ENCODE assay signal across 21 mouse cellular contexts in genomic region chr6:104437991-104438390, GRCm38 (mm10). TPM values are rescaled to one million over a fixed set of nuclear protein-coding genes. Genes with fewer than 3 reads are reported as not detected.
"Had no signal": no experiment of that assay in that cellular context is flagged by ENCODE, and none has a peak within 500 bp of the region (broad histone marks: within the 10 kb centered on the region; RNA-seq: fewer than 3 reads in every experiment).

No protein-coding gene starts in this region.

- DNase-seq: lung, adult 18-20 months; lung, embryonic 14.5 days; lung, postnatal 10 days; lung, postnatal 4 days; midbrain, embryonic 14.5 days; retina, postnatal 1 day; right cerebral cortex, adult 18-20 months; right cerebral cortex, postnatal 25 days; right cerebral cortex, postnatal 4 days; spleen, adult 18-20 months; thymus, adult 18-20 months; thymus, postnatal 14 days; thymus, postnatal 36 days had no signal

- H3K9ac ChIP-seq: lung, embryonic 14.5 days; midbrain, embryonic 12.5 days; neural tube, embryonic 12.5 days had no signal

- H3K27ac ChIP-seq: midbrain, embryonic 10.5 days; midbrain, embryonic 12.5 days; neural tube, embryonic 12.5 days had no signal

- H3K9me3 ChIP-seq: midbrain, embryonic 10.5 days; midbrain, embryonic 12.5 days; neural tube, embryonic 12.5 days had no signal

- H3K4me3 ChIP-seq: midbrain, embryonic 10.5 days; midbrain, embryonic 12.5 days; neural tube, embryonic 12.5 days had no signal

- H3K4me1 ChIP-seq: midbrain, embryonic 10.5 days; midbrain, embryonic 12.5 days; neural tube, embryonic 12.5 days had no signal

- H3K27me3 ChIP-seq: midbrain, embryonic 12.5 days; neural tube, embryonic 12.5 days had no signal

- H3K36me3 ChIP-seq: midbrain, embryonic 10.5 days; midbrain, embryonic 12.5 days; neural tube, embryonic 12.5 days had no signal

- H3K4me2 ChIP-seq: lung, embryonic 14.5 days; midbrain, embryonic 12.5 days; neural tube, embryonic 12.5 days had no signal

RNA-seq across cellular contexts. Expression of gene Cntn6, which starts 54.6 kb away (rescaled TPM):
- total RNA-seq: megakaryocyte, adult 5-6 weeks; megakaryocyte-erythroid progenitor cell, adult 5-6 weeks; monocyte, adult 5-6 weeks had no signal
- polyA plus RNA-seq: lung, embryonic 14.5 days; small intestine, adult 2 months; thymus, postnatal 0 days had no signal
